Mouse (Mus musculus) forebrain, embryonic 10.5 days (tissue): ENCODE results near the gene Ier5l. TPM values are rescaled to one million over a fixed set of nuclear protein-coding genes. Genes with fewer than 3 reads are reported as not detected.

Source experiments
- DNase-seq: peaks from one replicate; pipeline ENCODE4 v3.0.0-alpha.2; 2017; ENCODE audit warnings: low spot score; ENCODE audit errors: extremely low spot score
- H3K27ac ChIP-seq: fragments of 300-500 bp; sonication (generic); 2 replicates; pipeline ENCODE4 v1.5.1; 2016; ENCODE audit warnings: mild to moderate bottlenecking
- H3K27me3 ChIP-seq: fragments of 300-500 bp; sonication (generic); 2 replicates; pipeline ENCODE4 v1.6.1; 2016; ENCODE audit warnings: mild to moderate bottlenecking; ENCODE audit not compliant: poor library complexity, severe bottlenecking
- H3K36me3 ChIP-seq: fragments of 300-500 bp; sonication (generic); replicated peaks from 2 replicates; pipeline ENCODE4 v1.6.1; 2016; ENCODE audit warnings: mild to moderate bottlenecking, moderate library complexity
- H3K4me1 ChIP-seq: fragments of 300-500 bp; sonication (generic); 2 replicates; pipeline ENCODE4 v1.6.1; 2016
- H3K4me3 ChIP-seq: fragments of 300-500 bp; sonication (generic); 2 replicates; pipeline ENCODE4 v1.5.1; 2016; ENCODE audit warnings: mild to moderate bottlenecking, moderate library complexity
- H3K9me3 ChIP-seq: fragments of 300-500 bp; sonication (generic); 2 replicates; pipeline ENCODE4 v1.6.1; 2016; ENCODE audit warnings: mild to moderate bottlenecking, moderate library complexity
- WGBS: fragments of 180-500 bp; shearing (Covaris S2); methylation state at CpG from one replicate; pipeline ENCODE4 v1.1.7; 2016; 5-methylcytosine and 5-hydroxymethylcytosine counted together
- polyA plus RNA-seq: library from polyadenylated mRNA; unstranded; fragments of >200 nt; fragmentation: Nextera tagmentation; extraction: Ambion mirVana; gene quantifications from 2 replicates; pipeline ENCODE4 v1.2.1, GENCODE M21; 2016

Ier5l gene
- polyA plus RNA-seq, 1 experiment from 2014 or later, result 1.6 TPM

- DNase-seq, result no peak
- no peak overlapping the region for H3K27ac ChIP-seq
- H3K36me3 ChIP-seq, result no peaks in the 10 kb centered on the region; the same call in 1 of the 2 replicates
- no peak overlapping the region for H3K4me3 ChIP-seq
- peaks cover 28% of the 10 kb centered on the region for H3K27me3 ChIP-seq
- H3K9me3 ChIP-seq, result no peaks in the 10 kb centered on the region
- peaks cover 43% of the 10 kb centered on the region for H3K4me1 ChIP-seq
- 78% methylated on average over 2 of the region's 2 CpGs for WGBS
Measured at GRCm38 (mm10) chr2:30476241-30476640, 2.2 kb upstream of the Ier5l start.

- Histone ChIP-seq H3K4me3 (peak overlapping the region; percentile 92; the same call in 1 of the 2 replicates), H3K36me3 (no peaks in the 10 kb centered on the region; the same call in 1 of the 2 replicates), H3K27ac (no peak overlapping the region), H3K9me3 (no peaks in the 10 kb centered on the region), H3K4me1 (peaks cover 48% of the 10 kb centered on the region), H3K27me3 (peaks cover 28% of the 10 kb centered on the region)
- 88% methylated on average over 7 of the region's 7 CpGs for WGBS
- no peak for DNase-seq
Measured at GRCm38 (mm10) chr2:30475457-30475856, 1.4 kb upstream of the Ier5l start.

- peaks cover 28% of the 10 kb centered on the region for H3K27me3 ChIP-seq
- H3K4me1 ChIP-seq, result peaks cover 55% of the 10 kb centered on the region
- WGBS, result 23% methylated on average over 4 of the region's 4 CpGs
- DNase-seq, result no peak
- H3K36me3 ChIP-seq, result no peaks in the 10 kb centered on the region; the same call in 1 of the 2 replicates
- H3K4me3 ChIP-seq, result peak overlapping the region; percentile 92
- no peaks in the 10 kb centered on the region for H3K9me3 ChIP-seq
- H3K27ac ChIP-seq, result peak overlapping the region; percentile 98
Measured at GRCm38 (mm10) chr2:30474776-30475175, 757 bp upstream of the Ier5l start.

GRCm38 (mm10) chr2:30473431-30474031, 488 bp downstream of the Ier5l start:
- DNase-seq, result no peak
- Histone ChIP-seq H3K27ac (peak overlapping the region; percentile 98), H3K4me1 (peaks cover 68% of the 10 kb centered on the region), H3K9me3 (no peaks in the 10 kb centered on the region), H3K4me3 (peak overlapping the region; percentile 92), H3K27me3 (peaks cover 38% of the 10 kb centered on the region), H3K36me3 (no peaks in the 10 kb centered on the region; the same call in 1 of the 2 replicates)
- under 1% methylated on average over 80 of the region's 80 CpGs for WGBS

GRCm38 (mm10) chr2:30472731-30473351, 1.2 kb downstream of the Ier5l start:
- DNase-seq, result peak; percentile 61
- Histone ChIP-seq H3K27me3 (peaks cover 45% of the 10 kb centered on the region), H3K27ac (peak overlapping the region; percentile 98), H3K4me3 (peak overlapping the region; percentile 92), H3K9me3 (no peaks in the 10 kb centered on the region), H3K4me1 (peaks cover 71% of the 10 kb centered on the region), H3K36me3 (no peaks in the 10 kb centered on the region; the same call in 1 of the 2 replicates)
- WGBS, result under 1% methylated on average over 60 of the region's 60 CpGs

- peak overlapping the region; percentile 92 for H3K4me3 ChIP-seq
- peak overlapping the region; percentile 98 for H3K27ac ChIP-seq
- H3K9me3 ChIP-seq, result no peaks in the 10 kb centered on the region
- DNase-seq, result peak; percentile 89
- peaks cover 51% of the 10 kb centered on the region for H3K27me3 ChIP-seq
- no peaks in the 10 kb centered on the region; the same call in 1 of the 2 replicates for H3K36me3 ChIP-seq
- H3K4me1 ChIP-seq, result peaks cover 74% of the 10 kb centered on the region
- under 1% methylated on average over 48 of the region's 51 CpGs for WGBS
Measured at GRCm38 (mm10) chr2:30471795-30472720, 2.0 kb downstream of the Ier5l start.

GRCm38 (mm10) chr2:30471051-30471450, 3.0 kb downstream of the Ier5l start:
- peak overlapping the region; percentile 92 for H3K4me3 ChIP-seq
- H3K27me3 ChIP-seq, result peaks cover 51% of the 10 kb centered on the region
- 3% methylated on average over 7 of the region's 8 CpGs for WGBS
- peaks cover 73% of the 10 kb centered on the region for H3K4me1 ChIP-seq
- no peaks in the 10 kb centered on the region; the same call in 1 of the 2 replicates for H3K36me3 ChIP-seq
- H3K9me3 ChIP-seq, result no peaks in the 10 kb centered on the region
- peak; percentile 57 for DNase-seq
- peak overlapping the region; percentile 98 for H3K27ac ChIP-seq

- under 1% methylated on average over 46 of the region's 46 CpGs for WGBS
- peak; percentile 80 for DNase-seq
- Histone ChIP-seq H3K27ac (peak overlapping the region; percentile 98), H3K4me3 (peak overlapping the region; percentile 92), H3K9me3 (no peaks in the 10 kb centered on the region), H3K27me3 (peaks cover 45% of the 10 kb centered on the region), H3K36me3 (no peaks in the 10 kb centered on the region; the same call in 1 of the 2 replicates), H3K4me1 (peaks cover 70% of the 10 kb centered on the region)
Measured at GRCm38 (mm10) chr2:30470143-30470946, 3.7 kb downstream of the Ier5l start.

GRCm38 (mm10) chr2:30469796-30470142, 4.2 kb downstream of the Ier5l start:
- under 1% methylated on average over 19 of the region's 19 CpGs for WGBS
- Histone ChIP-seq H3K27me3 (peaks cover 40% of the 10 kb centered on the region), H3K4me3 (peak overlapping the region; percentile 92), H3K27ac (peak overlapping the region; percentile 98), H3K36me3 (no peaks in the 10 kb centered on the region; the same call in 1 of the 2 replicates), H3K4me1 (peaks cover 64% of the 10 kb centered on the region), H3K9me3 (no peaks in the 10 kb centered on the region)
- DNase-seq, result peak; percentile 87

- peak overlapping the region; percentile 92 for H3K4me3 ChIP-seq
- DNase-seq, result no peak
Measured at GRCm38 (mm10) chr2:30469009-30469408, 5.0 kb downstream of the Ier5l start.

GRCm38 (mm10) chr2:30466787-30467186, 7.2 kb downstream of the Ier5l start:
- 0 out of 2 replicates have a peak, but pooled peaks cover under 1% of the 10 kb centered on the region for H3K36me3 ChIP-seq
- no peak for DNase-seq

More at GRCm38 (mm10) chr2:30469009-30469408, 5.0 kb downstream of the Ier5l start:
- H3K27ac ChIP-seq, result peak overlapping the region; percentile 98
- WGBS, result 42% methylated on average over 6 of the region's 6 CpGs
- H3K9me3 ChIP-seq, result no peaks in the 10 kb centered on the region
- peaks cover 32% of the 10 kb centered on the region for H3K27me3 ChIP-seq
- peaks cover 62% of the 10 kb centered on the region for H3K4me1 ChIP-seq
- H3K36me3 ChIP-seq, result no peaks in the 10 kb centered on the region; the same call in 1 of the 2 replicates

More at GRCm38 (mm10) chr2:30466787-30467186, 7.2 kb downstream of the Ier5l start:
- WGBS, result 79% methylated on average over 4 of the region's 4 CpGs
- Histone ChIP-seq H3K27me3 (peaks cover 22% of the 10 kb centered on the region), H3K27ac (no peak overlapping the region), H3K9me3 (no peaks in the 10 kb centered on the region), H3K4me3 (no peak overlapping the region), H3K4me1 (peaks cover 64% of the 10 kb centered on the region)
